Mouse (Mus musculus) stomach, embryonic 15.5 days (tissue): ENCODE data around the gene Ssh1. TPM values are rescaled to one million over a fixed set of nuclear protein-coding genes. Genes with fewer than 3 reads are reported as not detected.
A peak's percentile ranks its signal among the peaks of the same experiment; 100 is the strongest.

Experiments
- ATAC-seq: fragments of 200-750 bp; cut with Nextera tagmentation; 2 replicates; pipeline ENCODE4 v1.8.0; 2017; ENCODE audit warnings: low read depth, moderate number of reproducible peaks, moderate TSS enrichment; ENCODE audit not compliant: insufficient read depth, low FRiP score
- H3K27ac ChIP-seq: fragments of 300-500 bp; sonication (generic); 2 replicates; pipeline ENCODE4 v1.5.1; 2015; ENCODE audit warnings: mild to moderate bottlenecking, inconsistent platforms
- H3K27me3 ChIP-seq: fragments of 300-500 bp; sonication (generic); replicated peaks from 2 replicates; pipeline ENCODE4 v1.6.1; 2015; ENCODE audit warnings: inconsistent platforms
- H3K36me3 ChIP-seq: fragments of 300-500 bp; sonication (generic); 2 replicates; pipeline ENCODE4 v1.6.1; 2015; ENCODE audit warnings: inconsistent platforms
- H3K4me1 ChIP-seq: fragments of 300-500 bp; sonication (generic); 2 replicates; pipeline ENCODE4 v1.6.1; 2015; ENCODE audit warnings: inconsistent platforms
- H3K4me2 ChIP-seq: fragments of 300-500 bp; sonication (generic); 2 replicates; pipeline ENCODE4 v1.6.1; 2015; ENCODE audit warnings: mild to moderate bottlenecking, inconsistent platforms
- H3K4me3 ChIP-seq: fragments of 300-500 bp; sonication (generic); replicated peaks from 2 replicates; pipeline ENCODE4 v1.5.1; 2015; ENCODE audit warnings: inconsistent platforms
- H3K9ac ChIP-seq: fragments of 300-500 bp; sonication (generic); 2 replicates; pipeline ENCODE4 v1.6.1; 2015; ENCODE audit warnings: inconsistent platforms
- H3K9me3 ChIP-seq: fragments of 300-500 bp; sonication (generic); 2 replicates; pipeline ENCODE4 v1.6.1; 2016; ENCODE audit warnings: inconsistent platforms
- WGBS: fragments of 180-500 bp; shearing (Covaris S2); methylation state at CpG from one replicate; pipeline ENCODE4 v1.1.7; 2015; 5-methylcytosine and 5-hydroxymethylcytosine counted together
- polyA plus RNA-seq: library from polyadenylated mRNA; unstranded; fragments of >200 nt; fragmentation: Nextera tagmentation; extraction: Ambion mirVana; gene quantifications from 2 replicates; pipeline ENCODE4 v1.2.1, GENCODE M21; 2015

Gene Ssh1
- polyA plus RNA-seq, 1 experiment from 2014 or later, result 13.7 TPM

GRCm38 (mm10) chr5:113902017-113902416 lies 91.7 kb downstream of the Ssh1 start:
- no peak overlapping the region for H3K9ac ChIP-seq
- no peaks in the 10 kb centered on the region for H3K36me3 ChIP-seq
- ATAC-seq, result no peak; the same call in 1 of the 2 replicates
- H3K4me2 ChIP-seq, result no peak overlapping the region
- H3K4me1 ChIP-seq, result peaks cover 36% of the 10 kb centered on the region
- 70% methylated on average over 6 of the region's 6 CpGs for WGBS
- no peak overlapping the region for H3K4me3 ChIP-seq
- no peaks in the 10 kb centered on the region for H3K27me3 ChIP-seq
- H3K9me3 ChIP-seq, result no peaks in the 10 kb centered on the region
- H3K27ac ChIP-seq, result no peak overlapping the region

GRCm38 (mm10) chr5:113901074-113901571 lies 92.6 kb downstream of the Ssh1 start:
- no peak overlapping the region for H3K27ac ChIP-seq
- H3K9ac ChIP-seq, result no peak overlapping the region
- H3K9me3 ChIP-seq, result no peaks in the 10 kb centered on the region
- H3K4me1 ChIP-seq, result peaks cover 34% of the 10 kb centered on the region
- ATAC-seq, result no peak
- no peaks in the 10 kb centered on the region for H3K36me3 ChIP-seq
- no peak overlapping the region for H3K4me3 ChIP-seq
- H3K4me2 ChIP-seq, result no peak overlapping the region
- H3K27me3 ChIP-seq, result no peaks in the 10 kb centered on the region
- 35% methylated on average over 8 of the region's 8 CpGs for WGBS

DNA sequence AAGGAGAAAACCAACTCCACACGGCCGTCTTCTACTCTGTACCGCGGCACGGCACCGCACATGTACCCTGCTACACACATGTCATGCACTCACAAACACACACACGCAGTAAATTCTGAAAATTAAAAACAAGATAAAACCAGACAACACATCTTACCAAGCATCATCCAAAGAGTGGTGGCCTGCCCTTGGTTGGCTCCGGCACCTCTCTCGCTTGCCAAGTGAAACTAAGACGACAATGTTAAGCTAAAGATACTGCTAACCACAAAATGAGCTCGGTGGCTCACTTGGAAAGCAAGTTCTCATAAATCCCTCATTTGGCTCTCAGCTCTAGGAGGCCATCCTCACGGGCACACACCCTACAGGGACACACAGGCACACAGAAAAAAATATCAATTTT lies 94.2 kb downstream of the Ssh1 start:
- Histone ChIP-seq H3K9ac (no peak overlapping the region), H3K4me3 (no peak overlapping the region), H3K4me1 (peaks cover 26% of the 10 kb centered on the region; the same call in 1 of the 2 replicates), H3K9me3 (no peaks in the 10 kb centered on the region), H3K36me3 (no peaks in the 10 kb centered on the region), H3K27me3 (no peaks in the 10 kb centered on the region), H3K4me2 (no peak overlapping the region), H3K27ac (no peak overlapping the region)
- 85% methylated on average over 12 of the region's 12 CpGs for WGBS
- no peak for ATAC-seq

GRCm38 (mm10) chr5:113892005-113892404 lies 101.7 kb downstream of the Ssh1 start:
- 71% methylated on average over 7 of the region's 7 CpGs for WGBS
- no peak overlapping the region for H3K4me2 ChIP-seq
- H3K27me3 ChIP-seq, result no peaks in the 10 kb centered on the region
- H3K4me3 ChIP-seq, result no peak overlapping the region
- no peak for ATAC-seq
- H3K27ac ChIP-seq, result no peak overlapping the region
- H3K9me3 ChIP-seq, result no peaks in the 10 kb centered on the region
- H3K36me3 ChIP-seq, result no peaks in the 10 kb centered on the region
- H3K9ac ChIP-seq, result no peak overlapping the region
- H3K4me1 ChIP-seq, result peaks cover 38% of the 10 kb centered on the region

DNA sequence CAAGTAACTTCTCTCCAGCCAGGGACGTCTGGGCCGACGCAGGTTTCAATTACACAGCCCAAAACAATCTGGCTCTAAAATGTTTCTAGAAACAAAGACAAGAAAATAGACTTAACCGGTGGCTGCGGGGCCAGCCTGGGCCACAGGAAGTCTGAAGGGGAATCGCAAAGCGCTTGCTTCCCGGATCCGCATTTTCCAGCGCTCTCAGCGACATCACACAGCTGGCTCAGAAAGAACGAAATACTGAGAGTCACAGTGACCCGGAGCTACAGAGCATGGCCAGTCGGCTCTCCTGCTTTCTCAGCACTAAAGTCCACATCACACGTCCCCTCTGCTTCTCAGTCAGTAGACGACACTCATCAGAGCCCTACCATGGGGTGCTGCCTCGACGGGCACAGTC lies 102.8 kb downstream of the Ssh1 start:
- ATAC-seq, result no peak
- H3K9ac ChIP-seq, result no peak overlapping the region
- no peaks in the 10 kb centered on the region for H3K27me3 ChIP-seq
- peaks cover 38% of the 10 kb centered on the region for H3K4me1 ChIP-seq
- H3K4me3 ChIP-seq, result no peak overlapping the region
- H3K36me3 ChIP-seq, result no peaks in the 10 kb centered on the region
- peak overlapping the region; percentile 55; the same call in 1 of the 2 replicates for H3K27ac ChIP-seq
- 64% methylated on average over 18 of the region's 18 CpGs for WGBS
- H3K4me2 ChIP-seq, result no peak overlapping the region
- H3K9me3 ChIP-seq, result no peaks in the 10 kb centered on the region

DNA sequence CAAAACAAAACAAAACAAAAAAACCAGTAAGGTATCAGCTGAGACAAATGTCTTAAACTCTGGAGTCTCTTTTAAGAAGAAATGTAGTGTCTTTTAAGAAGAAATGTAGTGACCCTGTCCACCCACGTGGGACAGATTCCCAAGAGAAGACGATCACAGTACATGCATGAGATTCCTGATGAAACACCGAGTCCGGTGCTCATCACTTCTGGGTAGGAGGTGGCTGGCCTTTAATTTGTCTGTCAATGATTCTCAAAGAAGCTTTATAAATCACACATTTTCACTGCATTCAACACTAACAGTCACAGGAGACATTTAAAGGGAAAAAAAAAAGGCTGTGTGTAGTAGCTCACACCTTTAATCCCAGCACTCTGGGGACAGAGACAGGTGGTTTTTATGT lies 103.8 kb downstream of the Ssh1 start:
- no peak overlapping the region for H3K27ac ChIP-seq
- no peak overlapping the region for H3K4me3 ChIP-seq
- H3K36me3 ChIP-seq, result no peaks in the 10 kb centered on the region
- WGBS, result 42% methylated on average over 4 of the region's 4 CpGs
- no peak overlapping the region for H3K4me2 ChIP-seq
- no peaks in the 10 kb centered on the region for H3K9me3 ChIP-seq
- no peak overlapping the region for H3K9ac ChIP-seq
- no peaks in the 10 kb centered on the region for H3K27me3 ChIP-seq
- no peak for ATAC-seq
- peaks cover 38% of the 10 kb centered on the region for H3K4me1 ChIP-seq

DNA sequence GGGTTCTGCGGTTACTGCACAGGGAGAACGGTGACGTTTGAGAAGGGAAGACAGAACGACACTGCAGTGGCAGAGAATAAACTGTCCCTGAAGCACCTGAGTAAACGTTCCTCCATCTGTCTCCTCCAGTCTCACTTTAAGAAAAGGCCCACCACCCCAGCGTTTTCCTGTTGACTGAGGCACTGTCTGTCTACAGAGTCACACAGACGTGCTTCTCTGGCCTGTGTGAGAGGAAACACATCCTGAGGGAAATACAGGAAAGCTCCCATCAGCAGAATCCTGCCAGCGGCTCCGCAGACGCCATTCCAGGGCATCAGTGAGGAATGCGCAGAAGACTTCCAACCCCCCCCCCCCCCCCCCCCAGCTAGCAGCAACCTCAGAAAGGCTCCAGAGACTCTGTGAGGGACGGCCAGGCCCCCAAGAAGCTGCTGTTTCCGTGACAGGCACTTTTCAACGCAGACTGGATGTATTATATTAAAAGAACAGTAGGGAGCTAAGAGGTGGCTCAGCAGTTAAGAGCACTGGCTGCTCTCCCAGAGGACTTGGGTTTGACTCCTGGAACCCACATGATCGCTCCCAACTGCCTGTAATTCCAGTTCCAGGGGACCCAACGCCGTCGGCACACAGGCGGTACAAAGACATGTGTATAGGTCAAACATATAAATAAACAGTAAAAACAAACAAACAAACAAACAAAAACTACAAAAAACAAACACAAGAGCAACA lies 104.3 kb downstream of the Ssh1 start:
- H3K27me3 ChIP-seq, result no peaks in the 10 kb centered on the region
- H3K4me3 ChIP-seq, result no peak overlapping the region
- no peak for ATAC-seq
- H3K9me3 ChIP-seq, result no peaks in the 10 kb centered on the region
- H3K36me3 ChIP-seq, result no peaks in the 10 kb centered on the region
- H3K4me2 ChIP-seq, result no peak overlapping the region
- peaks cover 40% of the 10 kb centered on the region for H3K4me1 ChIP-seq
- H3K27ac ChIP-seq, result peak overlapping the region; percentile 69
- 20% methylated on average over 19 of the region's 19 CpGs for WGBS
- no peak overlapping the region for H3K9ac ChIP-seq

DNA sequence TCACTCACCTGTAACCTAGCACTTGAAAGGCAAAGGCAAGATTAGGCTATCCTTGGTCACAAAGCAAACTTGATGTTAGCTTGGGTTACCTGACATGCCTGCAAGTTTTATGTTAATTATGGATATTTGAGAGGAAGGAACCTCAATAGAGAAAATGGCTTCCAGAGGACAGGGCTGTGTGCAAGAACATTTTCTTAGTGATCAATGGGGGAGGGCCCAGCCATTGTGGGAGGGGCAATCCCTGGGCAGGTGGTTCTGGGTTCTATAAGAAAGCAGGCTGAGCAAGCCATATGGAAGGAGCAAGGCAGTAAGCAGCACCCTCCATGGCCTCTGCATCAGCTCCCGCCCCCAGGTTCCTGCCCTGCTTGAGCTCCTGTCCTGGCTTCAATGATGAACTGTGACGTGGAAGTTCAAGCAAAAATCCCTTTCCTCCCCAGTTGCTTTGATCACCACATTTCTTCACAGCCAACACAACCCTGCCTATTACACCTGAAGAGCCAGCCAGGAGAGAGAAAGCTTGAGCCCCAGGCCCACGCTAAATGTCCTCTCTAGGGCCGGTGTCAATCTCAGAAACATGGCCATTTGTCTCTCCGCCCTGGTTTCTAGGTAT lies 105.4 kb downstream of the Ssh1 start:
- WGBS, result 85% methylated on average over 5 of the region's 5 CpGs
- H3K36me3 ChIP-seq, result no peaks in the 10 kb centered on the region
- no peaks in the 10 kb centered on the region for H3K9me3 ChIP-seq
- peaks cover 44% of the 10 kb centered on the region for H3K4me1 ChIP-seq
- no peak overlapping the region for H3K4me2 ChIP-seq
- no peak overlapping the region for H3K9ac ChIP-seq
- H3K27me3 ChIP-seq, result no peaks in the 10 kb centered on the region
- no peak overlapping the region for H3K4me3 ChIP-seq
- ATAC-seq, result no peak
- H3K27ac ChIP-seq, result peak overlapping the region; percentile 69

DNA sequence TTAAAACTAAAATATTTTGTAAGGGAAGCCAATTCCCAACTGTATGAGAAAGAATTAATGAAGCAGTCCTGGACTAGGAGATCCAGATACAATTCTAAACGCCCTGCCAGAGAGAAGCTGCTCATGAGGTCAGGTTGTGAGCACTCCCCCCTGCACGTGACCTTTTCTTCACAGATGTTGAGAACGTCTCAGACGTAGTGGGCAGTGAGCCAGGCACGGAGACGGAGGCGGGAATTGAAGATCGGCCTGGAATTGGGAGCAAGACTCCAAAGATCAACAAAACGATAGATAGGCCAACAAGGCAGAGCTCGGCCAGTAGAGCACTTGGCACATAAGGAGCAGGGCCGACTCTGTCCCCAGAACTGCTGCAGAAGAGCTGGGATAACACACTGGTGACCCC lies 106.6 kb downstream of the Ssh1 start:
- H3K4me3 ChIP-seq, result no peak overlapping the region
- H3K4me1 ChIP-seq, result peaks cover 55% of the 10 kb centered on the region
- H3K36me3 ChIP-seq, result no peaks in the 10 kb centered on the region
- ATAC-seq, result no peak
- no peak overlapping the region for H3K27ac ChIP-seq
- 24% methylated on average over 11 of the region's 11 CpGs for WGBS
- H3K27me3 ChIP-seq, result no peaks in the 10 kb centered on the region
- H3K9ac ChIP-seq, result no peak overlapping the region
- no peaks in the 10 kb centered on the region for H3K9me3 ChIP-seq
- no peak overlapping the region for H3K4me2 ChIP-seq

Other genes starting within 250 kb of the Ssh1 start
- 43.5 and 45.8 TPM in 2 replicates for gene Sart3, start 221.4 kb downstream of the Ssh1 start, polyA plus RNA-seq
- gene Iscu, start 221.1 kb downstream of the Ssh1 start, polyA plus RNA-seq, result 111 and 112 TPM in 2 replicates
- 60.6 and 64.4 TPM in 2 replicates for gene Tmem119, start 193.4 kb downstream of the Ssh1 start, polyA plus RNA-seq
- gene Selplg, start 161.2 kb downstream of the Ssh1 start, polyA plus RNA-seq, result 5.8 and 7.5 TPM in 2 replicates
- 129 and 144 TPM in 2 replicates for gene Coro1c, start 85.1 kb downstream of the Ssh1 start, polyA plus RNA-seq
- gene Dao, start 9.8 kb upstream of the Ssh1 start, polyA plus RNA-seq, result 3.4 and 5.0 TPM in 2 replicates
- 8.3 and 11.4 TPM in 2 replicates for gene Usp30, start 71.6 kb upstream of the Ssh1 start, polyA plus RNA-seq
- 1.9 and 2.6 TPM in 2 replicates for gene Svop, start 97.7 kb upstream of the Ssh1 start, polyA plus RNA-seq
- 9.3 and 13.3 TPM in 2 replicates for gene Alkbh2, start 134.3 kb upstream of the Ssh1 start, polyA plus RNA-seq
- gene Ung, start 136.5 kb upstream of the Ssh1 start, polyA plus RNA-seq, result 42.9 and 46.7 TPM in 2 replicates
- gene Acacb, start 152.6 kb upstream of the Ssh1 start, polyA plus RNA-seq, result 2.1 and 2.2 TPM in 2 replicates